Mouse (Mus musculus) heart, postnatal 10 days (tissue): Measurements from ENCODE around the gene Dcaf17. TPM values are rescaled to one million over a fixed set of nuclear protein-coding genes. Genes with fewer than 3 reads are reported as not detected.

ENCODE experiments used
- DNase-seq, 2 experiments: peaks; one replicate each; pipeline ENCODE4 v3.0.0; 2021
- intact Hi-C: fragments of 180-260 bp; cut with DNase I; formaldehyde crosslinking; loops from one replicate; pipeline ENCODE4 v1.15.1; 2025
- total RNA-seq, 2 experiments: library from RNA; stranded (reverse); gene quantifications; 2 replicates each; pipeline ENCODE4 v1.2.3; 2021

Gene Dcaf17
- 1 to 10 TPM; 6.0 to 6.9 TPM for total RNA-seq

DNA sequence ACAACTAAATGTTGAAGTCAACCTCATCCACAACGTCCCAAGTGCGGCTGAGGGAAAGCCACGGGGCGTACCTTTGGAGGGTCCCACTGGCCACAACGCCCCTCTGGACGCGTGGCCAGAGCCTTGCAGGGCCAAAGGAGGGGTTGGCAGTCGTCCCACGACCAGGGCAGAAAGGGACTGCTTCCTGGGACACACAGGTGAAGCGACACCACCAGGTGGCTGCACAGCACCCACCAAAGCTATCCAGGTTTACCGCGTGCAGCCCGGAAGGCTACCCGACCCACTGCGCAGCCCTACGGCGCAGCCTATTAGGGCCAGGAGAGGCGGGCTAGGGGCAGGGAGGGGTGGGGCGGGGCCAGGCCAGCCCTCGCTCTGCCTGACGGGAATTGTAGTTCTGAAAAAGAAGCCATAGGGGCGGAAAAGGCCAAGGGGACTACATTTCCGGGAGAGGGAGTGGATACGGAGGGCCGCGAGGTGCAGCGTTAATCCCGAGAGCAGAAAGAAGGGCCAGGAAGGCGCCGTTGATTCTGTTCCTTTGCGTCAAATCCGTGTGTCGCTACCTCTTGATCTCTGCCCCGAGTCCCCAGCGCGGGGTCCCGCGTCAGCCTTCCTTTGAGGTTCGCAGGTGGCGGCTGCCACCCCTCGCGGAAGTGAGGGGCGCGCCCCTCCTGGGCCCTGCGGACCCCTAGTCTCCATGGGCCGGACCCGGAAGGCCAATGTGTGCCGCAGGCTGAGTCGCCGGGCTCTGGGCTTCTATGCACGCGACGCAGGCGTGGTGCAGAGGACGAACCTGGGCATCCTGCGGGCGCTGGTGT, at the start of gene Dcaf17, which contains the start of gene Mettl8:
Gene Dcaf17, plus strand, starts transcription at position 29 of the 815 bp plus-strand sequence.
Gene Mettl8, minus strand, starts transcription at position 284 of the 815 bp plus-strand sequence.
- DNase-seq = peak; percentile 93 to 94
- intact Hi-C loops = no loop called here

DNA sequence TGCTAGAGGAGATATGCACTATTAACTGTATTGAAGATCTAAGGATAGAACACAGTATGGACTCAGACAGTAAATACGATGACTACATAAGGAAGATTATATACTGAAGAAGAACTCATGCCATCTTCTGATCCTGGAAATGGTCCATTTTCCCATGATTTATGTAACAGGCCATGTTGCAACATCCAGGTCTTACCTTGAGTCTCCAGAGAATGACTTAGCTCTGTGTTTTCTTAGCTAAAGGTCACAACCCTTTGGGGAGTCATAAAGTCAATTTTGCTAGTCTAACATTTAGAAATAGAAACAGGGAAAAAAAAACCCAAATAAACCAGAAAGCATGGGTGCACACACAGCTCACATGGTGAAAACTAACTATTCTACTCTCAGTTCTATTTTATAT, 43.3 kb upstream of the Dcaf17 start:
- no peak for DNase-seq

DNA sequence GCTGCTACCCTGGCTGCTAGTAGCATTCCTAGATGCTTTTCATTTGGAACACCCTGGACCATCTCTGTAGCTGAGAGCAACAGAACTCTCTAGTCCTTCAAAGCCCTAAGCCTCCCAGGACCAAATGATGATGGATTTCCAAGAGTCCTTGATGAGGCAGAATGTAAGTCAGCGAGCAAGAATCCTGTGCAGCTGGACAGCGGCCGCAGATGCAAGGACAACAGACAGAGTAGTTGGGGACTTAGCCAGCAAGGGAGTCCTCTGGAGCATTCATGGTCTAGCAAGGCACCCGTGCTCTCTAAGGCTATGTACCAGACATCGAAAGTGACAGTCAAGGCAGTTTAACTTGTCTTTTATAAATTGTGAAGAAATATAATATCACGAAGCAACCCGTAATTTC, 41.6 kb upstream of the Dcaf17 start:
- intact Hi-C loops = no loop called here
- no peak for DNase-seq

More for the DNA sequence above, 43.3 kb upstream of the Dcaf17 start:
- intact Hi-C loops = no loop called here

DNA sequence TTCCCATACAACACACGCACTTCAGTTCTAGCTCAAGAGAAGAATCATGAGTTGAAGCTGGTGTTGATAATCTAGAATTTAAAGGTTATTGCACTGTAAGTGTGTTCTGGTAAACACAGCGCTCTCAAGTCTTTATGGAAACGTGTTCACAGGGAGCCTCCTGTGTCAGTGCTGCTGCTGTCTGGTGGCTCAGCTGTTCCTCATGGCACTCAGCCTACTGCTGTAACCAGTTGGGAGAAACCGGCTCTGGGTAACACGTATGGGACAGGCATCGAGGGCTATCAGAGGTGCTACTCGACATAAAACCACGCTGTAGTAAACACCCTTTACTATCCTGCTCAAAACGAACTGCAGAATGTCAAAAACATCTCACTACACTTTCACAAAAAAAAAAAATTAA, 35.9 kb upstream of the Dcaf17 start:
- intact Hi-C loops = no loop called here

GRCm38 (mm10) chr2:71019704-71020375, 35.3 kb upstream of the Dcaf17 start:
- no peak for DNase-seq
- intact Hi-C loops = no loop called here

More for the DNA sequence above, 35.9 kb upstream of the Dcaf17 start:
- DNase-seq = peak; percentile 46 to 53

DNA sequence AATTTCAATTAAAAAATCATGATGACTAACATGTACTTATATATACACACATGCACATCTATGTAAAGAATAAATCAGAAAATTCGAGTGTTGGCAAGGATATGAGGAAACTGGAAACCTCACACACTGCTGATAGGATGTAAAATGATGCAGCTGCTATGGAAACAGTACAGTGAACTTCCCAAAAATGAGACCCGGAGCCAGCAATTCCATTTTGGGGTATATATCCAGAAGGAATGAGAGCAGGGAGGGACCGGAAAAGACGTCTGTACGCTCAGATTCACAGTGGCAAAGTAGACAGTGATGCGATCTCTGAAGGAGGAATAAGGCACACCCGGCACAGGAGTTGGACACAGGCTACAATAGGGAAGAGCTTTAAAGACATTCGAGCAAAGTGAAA, 34.5 kb upstream of the Dcaf17 start:
- intact Hi-C loops = no loop called here
- no peak for DNase-seq

GRCm38 (mm10) chr2:71022991-71023390, 32.1 kb upstream of the Dcaf17 start:
- intact Hi-C loops = no loop called here
- DNase-seq = no peak

- intact Hi-C loops = no loop called here
- no peak for DNase-seq
Measured at GRCm38 (mm10) chr2:71023986-71024385, 31.1 kb upstream of the Dcaf17 start.

GRCm38 (mm10) chr2:71025576-71026315, 29.4 kb upstream of the Dcaf17 start:
- intact Hi-C loops = no loop called here
- DNase-seq = no peak

DNA sequence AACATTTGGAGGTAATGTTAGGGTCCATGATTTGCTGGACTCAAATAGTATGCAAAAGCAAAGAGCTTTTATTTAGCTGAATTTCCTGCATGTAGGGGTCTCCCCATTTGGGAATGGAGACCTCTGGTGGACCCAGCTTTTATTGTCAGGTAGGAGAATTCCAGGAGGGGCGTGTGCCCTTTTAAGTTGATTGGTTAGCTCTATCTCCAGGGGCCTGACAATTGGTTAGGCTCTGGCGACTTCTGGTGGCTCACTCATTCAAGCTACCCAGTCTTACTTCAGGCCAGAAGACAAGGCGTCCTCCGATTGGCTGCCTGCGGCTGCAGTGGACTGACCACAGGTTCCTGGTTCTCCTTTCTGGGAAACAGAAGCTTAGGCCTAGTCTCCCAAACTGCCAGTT, 28.3 kb upstream of the Dcaf17 start:
- intact Hi-C loops = no loop called here
- peak; percentile 26 to 45 for DNase-seq

GRCm38 (mm10) chr2:71027631-71028030, 27.5 kb upstream of the Dcaf17 start:
- intact Hi-C loops = no loop called here
- no peak for DNase-seq

- intact Hi-C loops = loop anchor here (5.0 kb wide), 1 partner anchor 128 kb away; no protein-coding TSS in a partner anchor
- DNase-seq = no peak
Measured at GRCm38 (mm10) chr2:71030663-71031062, 24.5 kb upstream of the Dcaf17 start.

DNA sequence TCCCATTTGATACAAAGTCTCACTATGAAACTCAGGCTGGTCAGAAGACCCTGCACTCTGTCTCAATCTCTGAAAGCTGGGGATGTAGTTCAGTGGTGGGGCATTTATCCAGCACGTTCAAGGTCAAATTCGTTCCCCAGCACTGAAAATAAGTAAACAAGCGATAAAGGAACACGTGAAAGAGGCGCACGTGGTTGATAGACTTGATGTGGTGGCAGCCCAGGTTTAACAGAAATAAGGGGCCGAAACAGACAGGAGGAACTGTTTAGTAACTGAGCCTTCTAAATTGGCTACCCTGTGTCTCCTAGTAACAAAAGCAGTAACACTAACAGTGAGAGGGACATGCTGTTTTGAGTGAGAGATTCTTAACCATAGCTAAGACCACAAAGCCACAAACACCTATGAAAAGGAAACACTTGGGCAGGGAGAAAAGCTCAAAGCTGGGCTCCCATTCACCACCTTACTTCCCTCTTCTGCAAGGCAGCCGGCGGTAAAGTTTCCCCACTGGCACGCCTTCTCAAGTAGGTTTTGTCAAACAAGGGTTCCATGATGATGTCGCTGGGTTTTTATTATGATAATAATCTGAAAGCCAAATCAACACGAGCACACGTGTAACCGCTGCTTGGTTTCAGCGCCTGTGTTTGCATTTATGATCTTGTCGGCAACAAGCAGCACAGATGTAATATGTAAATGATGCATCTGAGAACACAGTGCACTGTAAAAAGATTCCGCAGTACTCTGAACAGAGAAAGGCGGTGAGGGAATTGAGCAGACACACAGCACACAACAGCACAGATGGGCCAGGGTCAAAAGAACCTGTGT, 22.9 kb upstream of the Dcaf17 start:
- DNase-seq = peak in 1 of 2 experiments; percentile 24
- intact Hi-C loops = loop anchor here (5.0 kb wide), 1 partner anchor 130 kb away; no protein-coding TSS in a partner anchor

GRCm38 (mm10) chr2:71033014-71033413, 22.1 kb upstream of the Dcaf17 start:
- no peak for DNase-seq
- intact Hi-C loops = loop anchor here (5.0 kb wide), 1 partner anchor 131 kb away; no protein-coding TSS in a partner anchor

DNA sequence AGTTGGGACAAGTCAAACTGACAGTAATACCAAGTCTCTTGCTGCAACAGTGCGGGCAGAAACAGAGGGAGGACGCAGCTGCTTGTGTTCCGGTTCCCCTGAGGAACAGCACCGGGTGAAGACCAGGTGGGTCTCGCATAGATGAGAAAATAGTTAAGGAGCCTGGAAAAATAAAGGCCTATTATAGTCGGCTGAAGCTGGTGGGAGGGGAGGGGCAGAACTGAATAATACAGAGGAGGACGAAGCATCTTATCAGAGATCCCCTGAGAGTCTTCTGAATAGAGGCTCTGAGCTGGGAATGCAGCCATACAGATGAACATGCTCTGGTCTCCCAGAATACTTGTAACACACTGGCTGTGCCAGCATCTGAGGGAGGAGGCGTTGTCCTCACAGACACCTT, 21.1 kb upstream of the Dcaf17 start:
- intact Hi-C loops = loop anchor here (5.0 kb wide), 1 partner anchor 132 kb away; no protein-coding TSS in a partner anchor
- DNase-seq = peak; percentile 55 to 69

GRCm38 (mm10) chr2:71037447-71037846, 17.7 kb upstream of the Dcaf17 start:
- no peak for DNase-seq
- intact Hi-C loops = no loop called here

DNA sequence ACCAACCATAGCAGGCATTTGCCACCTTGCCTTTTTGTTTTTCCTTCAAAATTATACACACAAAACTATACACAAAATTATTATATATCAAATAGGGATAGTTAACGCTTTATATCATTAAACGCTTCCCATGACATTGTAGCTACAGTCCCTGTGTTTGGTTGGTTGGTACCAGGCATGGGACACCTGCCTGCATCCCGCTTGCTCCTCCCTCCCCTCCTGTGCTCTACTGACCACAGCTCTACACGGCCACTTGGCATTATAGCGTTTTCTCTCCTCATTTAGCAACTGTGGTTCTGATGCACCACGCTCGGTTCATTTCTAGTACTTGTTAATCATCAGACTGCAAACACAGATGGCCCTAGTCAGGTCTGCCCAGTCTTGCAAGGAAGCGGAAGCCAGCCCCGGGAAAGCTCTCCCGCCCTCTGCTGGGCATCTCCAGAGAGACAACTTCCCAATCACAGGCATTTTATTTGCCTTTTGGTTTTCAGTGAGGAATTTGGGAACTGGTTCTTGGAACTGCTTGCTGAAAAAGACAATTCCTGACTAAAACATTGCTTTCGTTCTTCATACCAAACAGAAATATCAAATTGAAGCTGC, 15.5 kb upstream of the Dcaf17 start:
- intact Hi-C loops = loop anchor here (1.0 to 2.0 kb wide), 3 partner anchors 215 to 335 kb away; partner anchors contain the start of gene Tlk1
- peak; percentile 83 to 92 for DNase-seq

DNA sequence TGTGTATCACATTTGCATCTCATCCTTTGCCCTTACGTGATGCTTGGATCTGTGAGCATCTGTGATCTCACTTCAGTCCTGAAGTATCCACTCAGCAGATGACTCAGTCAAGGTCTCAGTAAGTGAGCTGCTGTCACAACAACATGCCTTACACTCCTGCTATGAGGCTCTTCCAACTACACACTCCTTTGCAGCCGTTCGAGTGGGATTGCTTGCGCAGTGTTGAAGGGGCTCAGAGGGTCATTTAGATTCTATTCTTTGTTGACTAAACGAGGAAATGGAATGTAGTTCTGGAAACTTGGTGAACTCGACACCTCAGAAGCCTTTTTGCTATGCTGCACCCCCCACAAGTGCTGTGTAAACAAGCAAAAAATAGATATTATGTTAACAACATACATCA, 9.0 kb upstream of the Dcaf17 start:
- intact Hi-C loops = no loop called here
- DNase-seq = no peak

GRCm38 (mm10) chr2:71046751-71047320, 8.3 kb upstream of the Dcaf17 start:
- intact Hi-C loops = no loop called here
- no peak for DNase-seq
